Mouse (Mus musculus) limb, embryonic 11.5 days (tissue): ENCODE data around the gene Prrg1. TPM values are rescaled to one million over a fixed set of nuclear protein-coding genes. Genes with fewer than 3 reads are reported as not detected.
"Not testable (repeated sequence)": the region's sequence is repeated elsewhere in the genome, so short reads cannot be mapped to it uniquely, and the experiment has no call there.

Experiments
- ATAC-seq: fragments of 200-750 bp; cut with Nextera tagmentation; 2 replicates; pipeline ENCODE4 v1.8.0; 2017; ENCODE audit warnings: low read depth; ENCODE audit not compliant: insufficient number of reproducible peaks, low FRiP score, low TSS enrichment
- DNase-seq: peaks from one replicate; pipeline ENCODE4 v3.0.0-alpha.2; 2015; ENCODE audit warnings: low spot score
- H3K27ac ChIP-seq: fragments of 300-500 bp; sonication (generic); replicated peaks from 2 replicates; pipeline ENCODE4 v1.5.1; 2014; ENCODE audit warnings: low read depth, mild to moderate bottlenecking, low read length
- H3K27me3 ChIP-seq: fragments of 300-500 bp; sonication (generic); 2 replicates; pipeline ENCODE4 v1.6.1; 2014; ENCODE audit warnings: mild to moderate bottlenecking, low read length, mixed read lengths; ENCODE audit not compliant: control insufficient read depth, insufficient read depth
- H3K36me3 ChIP-seq: fragments of 300-500 bp; sonication (generic); 2 replicates; pipeline ENCODE4 v1.6.1; 2014; ENCODE audit warnings: mild to moderate bottlenecking, low read length, moderate library complexity, mixed read lengths; ENCODE audit not compliant: control insufficient read depth, insufficient read depth
- H3K4me1 ChIP-seq: fragments of 300-500 bp; sonication (generic); 2 replicates; pipeline ENCODE4 v1.6.1; 2014; ENCODE audit warnings: low read length, mixed read lengths; ENCODE audit not compliant: control insufficient read depth, insufficient read depth
- H3K4me2 ChIP-seq: fragments of 300-500 bp; sonication (generic); 2 replicates; pipeline ENCODE4 v1.6.1; 2014; ENCODE audit warnings: low read depth, mild to moderate bottlenecking, moderate library complexity; ENCODE audit not compliant: severe bottlenecking
- H3K4me3 ChIP-seq: fragments of 300-500 bp; sonication (generic); 2 replicates; pipeline ENCODE4 v1.5.1; 2014; ENCODE audit warnings: low read depth, low read length
- H3K9ac ChIP-seq: fragments of 300-500 bp; sonication (generic); 2 replicates; pipeline ENCODE4 v1.6.1; 2014; ENCODE audit warnings: mild to moderate bottlenecking, low read length
- H3K9me3 ChIP-seq: fragments of 300-500 bp; sonication (generic); 2 replicates; pipeline ENCODE4 v1.6.1; 2016; ENCODE audit warnings: low read length; ENCODE audit not compliant: control insufficient read depth
- WGBS: fragments of 180-500 bp; shearing (Covaris S2); extraction: QIAGEN DNeasy Blood & Tissue Kit; methylation state at CpG from one replicate; pipeline ENCODE4 v1.1.7; 2014; 5-methylcytosine and 5-hydroxymethylcytosine counted together
- polyA plus RNA-seq: library from polyadenylated mRNA; unstranded; fragments of >200 nt; fragmentation: Nextera tagmentation; extraction: Ambion mirVana; gene quantifications from 2 replicates; pipeline ENCODE4 v1.2.1, GENCODE M21; 2014

Prrg1 gene
- polyA plus RNA-seq, 1 experiment from 2014 or later: 11.1 TPM

DNA sequence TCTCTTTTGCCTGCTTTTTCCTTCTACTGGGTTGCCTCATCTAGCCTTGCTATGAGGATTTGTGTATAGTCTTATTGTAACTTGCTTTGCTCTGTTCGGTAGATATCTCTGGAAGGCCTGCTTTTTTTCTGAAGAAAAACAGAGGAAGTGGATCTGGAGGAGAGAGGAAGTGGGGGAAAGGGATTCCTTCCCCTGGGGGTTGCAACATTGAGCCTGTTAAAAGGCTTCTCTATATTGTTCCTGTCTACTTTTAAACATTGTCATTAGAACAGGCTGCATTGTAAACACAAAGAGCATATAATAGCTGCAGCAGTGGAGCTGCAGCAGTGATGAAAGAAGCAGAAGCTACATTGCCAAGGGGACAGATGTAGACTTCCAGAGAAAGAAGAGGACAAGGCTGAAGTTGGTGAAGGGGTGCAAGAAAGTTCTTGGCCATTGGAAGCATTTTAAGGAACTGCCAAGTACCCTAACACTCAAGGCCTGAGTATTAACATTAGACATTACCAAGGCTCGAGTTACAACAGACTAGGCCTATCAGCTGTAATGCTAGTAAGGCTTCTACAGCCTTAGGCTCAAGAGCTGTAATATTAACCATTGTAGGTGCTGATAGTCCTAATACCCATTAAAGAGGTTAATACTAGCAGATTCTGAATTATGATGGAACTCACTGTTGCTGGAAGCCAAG, 44.9 kb downstream of the Prrg1 start:
- Histone ChIP-seq H3K9me3 (no peaks in the 10 kb centered on the region), H3K4me3 (no peak overlapping the region), H3K4me1 (no peaks in the 10 kb centered on the region), H3K4me2 (no peak overlapping the region), H3K27ac (no peak overlapping the region), H3K36me3 (no peaks in the 10 kb centered on the region), H3K27me3 (no peaks in the 10 kb centered on the region), H3K9ac (no peak overlapping the region)
- ATAC-seq (no peak), DNase-seq (no peak)
- WGBS: 82% methylated on average over 2 of the region's 2 CpGs

DNA sequence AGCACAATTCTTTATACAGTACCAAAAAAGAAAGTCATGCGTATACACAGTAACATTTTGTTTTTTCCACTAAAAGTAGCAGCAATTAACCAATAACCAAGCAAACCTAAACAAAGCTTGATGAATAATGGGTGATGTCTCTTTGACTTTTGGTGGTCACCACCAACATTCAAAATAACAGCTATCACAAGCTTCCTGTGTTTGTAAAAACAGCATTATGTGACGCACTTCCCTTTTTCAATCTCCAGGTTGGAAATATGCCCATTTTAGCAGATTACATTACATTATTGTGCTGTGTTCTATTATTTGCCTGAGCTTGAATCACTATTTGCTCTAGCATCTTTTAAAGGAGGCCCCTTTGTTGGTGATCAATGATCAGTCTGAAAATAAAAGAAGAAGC, 65.4 kb downstream of the Prrg1 start:
- WGBS: 96% methylated on average over 2 of the region's 2 CpGs
- no peaks in the 10 kb centered on the region for H3K27me3 ChIP-seq
- ATAC-seq (no peak), DNase-seq (no peak)
- H3K27ac ChIP-seq: no peak overlapping the region
- no peaks in the 10 kb centered on the region for H3K4me1 ChIP-seq
- no peak overlapping the region for H3K4me2 ChIP-seq
- no peaks in the 10 kb centered on the region for H3K36me3 ChIP-seq
- H3K9me3 ChIP-seq: no peaks in the 10 kb centered on the region
- no peak overlapping the region for H3K9ac ChIP-seq
- H3K4me3 ChIP-seq: no peak overlapping the region

DNA sequence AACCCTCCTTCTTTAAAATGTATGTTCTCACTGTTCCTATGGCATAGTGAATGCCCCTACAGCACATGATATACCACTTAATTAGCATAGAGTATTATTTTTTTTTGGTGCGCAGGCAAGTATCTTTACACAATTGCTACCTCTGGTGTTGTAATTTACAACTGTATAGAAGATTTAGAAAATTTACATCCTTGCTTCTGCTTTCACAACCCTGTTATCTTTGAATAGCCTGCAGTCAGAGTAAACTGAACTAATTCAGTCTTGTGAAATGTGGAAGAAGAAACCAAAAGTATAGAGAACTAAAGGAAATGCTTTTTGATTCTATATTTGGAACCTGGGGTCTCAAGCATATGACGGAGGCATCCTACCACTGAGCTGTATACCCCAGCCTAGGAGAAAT, 100.7 kb downstream of the Prrg1 start:
- H3K9me3 ChIP-seq: no peaks in the 10 kb centered on the region
- H3K27ac ChIP-seq: no peak overlapping the region
- H3K4me2 ChIP-seq: no peak overlapping the region
- no peak for ATAC-seq
- no peak for DNase-seq
- H3K36me3 ChIP-seq: no peaks in the 10 kb centered on the region
- 86% methylated on average over 2 of the region's 2 CpGs for WGBS
- no peak overlapping the region for H3K4me3 ChIP-seq
- H3K4me1 ChIP-seq: no peaks in the 10 kb centered on the region
- H3K9ac ChIP-seq: no peak overlapping the region
- no peaks in the 10 kb centered on the region for H3K27me3 ChIP-seq

DNA sequence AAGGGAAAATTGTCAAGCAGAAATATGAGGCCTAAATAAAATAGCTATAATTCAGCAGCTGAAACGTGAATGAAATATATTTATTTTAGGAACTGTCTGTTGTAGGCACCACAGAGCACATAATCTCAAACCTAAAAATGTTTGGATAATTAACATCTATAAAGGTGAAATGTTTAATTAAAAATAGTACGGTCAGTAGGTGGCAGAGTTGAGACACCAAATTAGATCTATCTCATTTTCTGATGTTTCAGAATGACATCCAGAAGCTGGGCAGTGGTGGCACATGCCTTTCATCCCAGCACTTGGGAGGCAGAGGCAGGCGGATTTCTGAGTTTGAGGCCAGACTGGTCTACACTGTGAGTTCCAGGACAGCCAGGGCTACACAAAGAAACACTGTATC, 104.0 kb downstream of the Prrg1 start:
- no peak overlapping the region for H3K9ac ChIP-seq
- no peak overlapping the region for H3K27ac ChIP-seq
- no peaks in the 10 kb centered on the region for H3K4me1 ChIP-seq
- H3K27me3 ChIP-seq: no peaks in the 10 kb centered on the region
- H3K9me3 ChIP-seq: no peaks in the 10 kb centered on the region
- no peak overlapping the region for H3K4me3 ChIP-seq
- ATAC-seq (no peak), DNase-seq (no peak)
- WGBS: 79% methylated on average over 3 of the region's 3 CpGs
- H3K4me2 ChIP-seq: no peak overlapping the region
- no peaks in the 10 kb centered on the region for H3K36me3 ChIP-seq

DNA sequence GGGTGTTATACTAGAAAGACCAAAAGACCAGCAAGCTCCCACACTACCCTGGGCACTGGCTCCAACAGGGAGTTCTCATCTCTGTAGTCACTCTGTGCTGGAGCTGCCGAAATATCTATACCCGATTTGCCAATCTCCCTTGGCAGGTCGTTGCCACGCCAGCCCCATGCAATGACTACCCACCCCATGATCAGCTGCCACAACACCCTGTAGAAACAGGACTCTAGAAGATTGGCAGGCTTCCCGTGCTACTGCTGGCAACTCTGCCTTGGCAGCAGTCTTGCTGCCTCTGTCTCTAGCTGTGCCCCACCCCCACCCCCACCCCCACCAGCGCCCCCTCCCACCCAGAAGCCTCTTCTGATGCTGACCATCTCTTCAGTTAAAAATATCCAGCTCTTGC, 149.3 kb downstream of the Prrg1 start:
- 78% methylated on average over 6 of the region's 6 CpGs for WGBS
- H3K4me3 ChIP-seq: no peak overlapping the region
- H3K9me3 ChIP-seq: no peaks in the 10 kb centered on the region
- no peak overlapping the region for H3K27ac ChIP-seq
- no peaks in the 10 kb centered on the region for H3K4me1 ChIP-seq
- ATAC-seq (no peak), DNase-seq (no peak)
- H3K9ac ChIP-seq: no peak overlapping the region
- no peaks in the 10 kb centered on the region for H3K27me3 ChIP-seq
- no peaks in the 10 kb centered on the region for H3K36me3 ChIP-seq
- H3K4me2 ChIP-seq: no peak overlapping the region

DNA sequence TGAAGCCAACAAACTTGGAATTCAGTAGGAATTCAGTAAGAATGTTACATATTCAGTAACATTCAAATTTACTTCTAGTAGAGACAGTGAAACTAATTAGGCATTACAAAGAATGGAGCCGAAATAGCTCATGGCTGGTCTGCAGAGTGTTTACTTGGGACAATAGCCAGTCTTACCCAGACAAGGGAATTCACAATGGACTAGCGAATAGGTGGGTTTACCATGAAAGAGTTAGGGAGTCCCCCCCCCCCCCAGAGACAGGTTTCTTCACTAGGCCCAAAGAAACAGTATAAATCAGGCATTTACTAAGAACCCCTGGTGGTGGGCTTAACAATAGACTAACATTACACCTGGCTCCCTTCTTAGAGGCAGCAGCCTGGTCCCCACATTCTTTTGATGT, 180.3 kb downstream of the Prrg1 start:
- H3K9ac ChIP-seq, H3K9me3 ChIP-seq, DNase-seq, H3K4me2 ChIP-seq, H3K27ac ChIP-seq, H3K4me3 ChIP-seq, ATAC-seq, H3K27me3 ChIP-seq, H3K4me1 ChIP-seq, H3K36me3 ChIP-seq: not testable (repeated sequence)
- WGBS: 87% methylated on average over 2 of the region's 2 CpGs

Other genes with a start within 250 kb of the Prrg1 start
- gene 4930480E11Rik, start 214.3 kb downstream of the Prrg1 start, polyA plus RNA-seq: not detected in 2 replicates
- not detected in 2 replicates for gene Fam47c, start 153.9 kb upstream of the Prrg1 start, polyA plus RNA-seq